Mouse (Mus musculus) lung, embryonic 14.5 days (tissue): ENCODE measurements around the gene D7Ertd443e. TPM values are rescaled to one million over a fixed set of nuclear protein-coding genes. Genes with fewer than 3 reads are reported as not detected.

Experiments used
- ATAC-seq: fragments of 200-750 bp; cut with Nextera tagmentation; 2 replicates; pipeline ENCODE4 v1.8.0; 2017; ENCODE audit warnings: mild to moderate bottlenecking, moderate TSS enrichment, moderate library complexity; ENCODE audit not compliant: insufficient read depth
- DNase-seq: peaks from one replicate; pipeline ENCODE4 v3.0.0-alpha.2; 2015
- H3K27ac ChIP-seq: fragments of 300-500 bp; sonication (generic); 2 replicates; pipeline ENCODE4 v1.5.1; 2014; ENCODE audit warnings: low read depth, mild to moderate bottlenecking, moderate library complexity
- H3K27me3 ChIP-seq: fragments of 300-500 bp; sonication (generic); 2 replicates; pipeline ENCODE4 v1.6.1; 2014; ENCODE audit warnings: low read length, control low read depth; ENCODE audit not compliant: insufficient read depth
- H3K36me3 ChIP-seq: fragments of 300-500 bp; sonication (generic); 2 replicates; pipeline ENCODE4 v1.6.1; 2014; ENCODE audit warnings: control low read depth; ENCODE audit not compliant: insufficient read depth
- H3K4me1 ChIP-seq: fragments of 300-500 bp; sonication (generic); 2 replicates; pipeline ENCODE4 v1.6.1; 2014; ENCODE audit warnings: antibody characterized with exemption, control low read depth; ENCODE audit not compliant: insufficient read depth
- H3K4me2 ChIP-seq: fragments of 300-500 bp; sonication (generic); 2 replicates; pipeline ENCODE4 v1.6.1; 2014; ENCODE audit warnings: mild to moderate bottlenecking
- H3K4me3 ChIP-seq: fragments of 300-500 bp; sonication (generic); 2 replicates; pipeline ENCODE4 v1.5.1; 2014; ENCODE audit warnings: low read depth, low read length
- H3K9ac ChIP-seq: fragments of 300-500 bp; sonication (generic); 2 replicates; pipeline ENCODE4 v1.6.1; 2014
- H3K9me3 ChIP-seq: fragments of 300-500 bp; sonication (generic); 2 replicates; pipeline ENCODE4 v1.6.1; 2016; ENCODE audit warnings: low read depth, low read length, control low read depth
- CTCF ChIP-seq: IDR thresholded peaks from 2 replicates; pipeline ENCODE4 v1.5.1; 2016; ENCODE audit warnings: antibody characterized with exemption, low read depth
- WGBS: fragments of 180-500 bp; shearing (Covaris S2); extraction: QIAGEN DNeasy Blood & Tissue Kit; methylation state at CpG from one replicate; pipeline ENCODE4 v1.1.7; 2014; 5-methylcytosine and 5-hydroxymethylcytosine counted together
- polyA plus RNA-seq: library from polyadenylated mRNA; unstranded; fragments of >200 nt; fragmentation: Nextera tagmentation; extraction: Ambion mirVana; gene quantifications from 2 replicates; pipeline ENCODE4 v1.2.1, GENCODE M21; 2014

The D7Ertd443e gene
- polyA plus RNA-seq, 1 experiment from 2014 or later, result 0.17 TPM

- ATAC-seq (no peak; the same call in 1 of the 2 replicates), DNase-seq (peak; percentile 96)
- Histone ChIP-seq H3K4me3 (peak overlapping the region; percentile 67), H3K4me2 (peak overlapping the region; percentile 89), H3K36me3 (0 out of 2 replicates have a peak, but pooled peaks cover 3% of the 10 kb centered on the region), H3K9me3 (no peaks in the 10 kb centered on the region), H3K27ac (peak overlapping the region; percentile 90; the same call in 1 of the 2 replicates), H3K4me1 (peaks cover 25% of the 10 kb centered on the region), H3K27me3 (no peaks in the 10 kb centered on the region), H3K9ac (peak overlapping the region; percentile 75)
- peak; percentile 87 for TF ChIP-seq CTCF
- 19% methylated on average over 16 of the region's 16 CpGs for WGBS
Observed at GRCm38 (mm10) chr7:134223444-134224161, 161.9 kb downstream of the D7Ertd443e start.

Other genes starting within 250 kb of the D7Ertd443e start
- 40.3 and 50.9 TPM in 2 replicates for gene Adam12, start 153.5 kb downstream of the D7Ertd443e start, polyA plus RNA-seq